Mouse (Mus musculus): Measurements from ENCODE around the gene Sptlc3. TPM values are rescaled to one million over a fixed set of nuclear protein-coding genes. Genes with fewer than 3 reads are reported as not detected.

Gene Sptlc3
- total and polyA plus RNA-seq, 3 experiments = not detected

GRCm38 (mm10) chr2:139649518-139649917, 155.8 kb downstream of the Sptlc3 start:
- Histone ChIP-seq H3K36me3 (ENCODE audit: control insufficient read depth in 1 of 2, insufficient read depth in 2 of 2, low read length in 2 of 2) (no peaks in the 10 kb centered on the region), H3K9ac (ENCODE audit: control insufficient read depth, low read depth, low read length, poor library complexity, severe bottlenecking) (no peak overlapping the region), H3K4me3 (ENCODE audit: control insufficient read depth in 1 of 2, insufficient read depth in 1 of 2, low read depth in 2 of 2, low read length in 2 of 2) (no peak overlapping the region), H3K4me1 (ENCODE audit: control insufficient read depth in 1 of 2, insufficient read depth in 2 of 2, low read length in 2 of 2) (no peaks in the 10 kb centered on the region), H3K27me3 (ENCODE audit: control insufficient read depth in 1 of 2, insufficient read depth in 2 of 2, low read length in 2 of 2) (no peaks in the 10 kb centered on the region; a peak in 2 of 4 replicates), H3K79me2 (ENCODE audit: control insufficient read depth, insufficient read depth, low read length, poor library complexity) (no peaks in the 10 kb centered on the region), H3K27ac (ENCODE audit: control insufficient read depth, low read depth, low read length) (no peak overlapping the region), H3K9me3 (replicated peaks; ENCODE audit: insufficient read depth, low read length) (no peaks in the 10 kb centered on the region)
- no peak for DNase-seq (ENCODE audit: low read depth, low spot score)
- TF ChIP-seq ETS1 (IDR thresholded peaks at IDR 0.05; ENCODE audit: low read depth, low read length) (no peak), ELF1 (IDR thresholded peaks at IDR 0.05; ENCODE audit: low read depth, low read length) (no peak), SMC3 (IDR thresholded peaks at IDR 0.05; ENCODE audit: low read depth, low read length) (no peak), JUND (IDR thresholded peaks at IDR 0.05; ENCODE audit: low read depth, low read length) (no peak)

GRCm38 (mm10) chr2:139656750-139657149, 163.0 kb downstream of the Sptlc3 start:
- H3K79me2 ChIP-seq (ENCODE audit: control insufficient read depth, insufficient read depth, low read length, poor library complexity) = no peaks in the 10 kb centered on the region
- TF ChIP-seq TCF12 (IDR thresholded peaks at IDR 0.05; ENCODE audit: low read depth, low read length) (no peak), NRF1 (IDR thresholded peaks at IDR 0.05; ENCODE audit: insufficient read depth, low read depth, low read length, poor library complexity, severe bottlenecking) (no peak), MAZ (IDR thresholded peaks at IDR 0.05; ENCODE audit: low read depth, low read length) (no peak), ZNF384 (IDR thresholded peaks at IDR 0.05; ENCODE audit: low read depth, low read length) (no peak), CTCF (IDR thresholded peaks at IDR 0.05 in 2 of 3, conservative IDR thresholded peaks at IDR 0.05 in 1 of 3; ENCODE audit: control insufficient read depth in 1 of 3, insufficient read depth in 1 of 3, low read depth in 2 of 3, low read length in 3 of 3, poor library complexity in 1 of 3, severe bottlenecking in 1 of 3) (no peak), CHD1 (IDR thresholded peaks at IDR 0.05; ENCODE audit: low read depth, low read length) (no peak), GABPA (IDR thresholded peaks at IDR 0.05; ENCODE audit: low read depth, low read length) (no peak), MYC (IDR thresholded peaks at IDR 0.05; ENCODE audit: low read depth, low read length) (no peak), POLR2AphosphoS2 (IDR thresholded peaks at IDR 0.05; ENCODE audit: low read length) (no peak)

DNA sequence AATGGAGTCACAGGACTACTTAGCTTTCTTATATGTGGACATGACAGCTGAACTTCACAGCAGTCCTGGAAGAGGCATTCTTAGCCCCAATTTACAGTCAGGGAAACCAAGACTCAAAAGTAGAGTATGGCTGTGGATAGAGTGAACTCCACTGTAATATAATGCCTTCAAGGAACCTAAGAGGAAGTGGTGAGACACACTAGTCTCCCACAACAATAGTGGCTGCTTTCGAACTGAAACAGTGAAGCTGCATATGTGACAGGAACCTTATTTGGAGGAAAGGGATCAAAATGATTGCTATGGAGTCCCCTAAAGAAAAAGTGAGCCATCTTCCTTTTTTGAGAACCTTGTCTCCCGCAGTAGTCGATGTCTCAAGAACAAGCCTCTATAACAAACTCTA, 178.1 kb downstream of the Sptlc3 start:
- DNase-seq (ENCODE audit: low read depth, low spot score) = no peak
- H3K4me1 ChIP-seq (ENCODE audit: control insufficient read depth in 1 of 2, insufficient read depth in 2 of 2, low read length in 2 of 2) = no peaks in the 10 kb centered on the region
- H3K9ac ChIP-seq (ENCODE audit: control insufficient read depth, low read depth, low read length, poor library complexity, severe bottlenecking) = no peak overlapping the region
- H3K36me3 ChIP-seq (ENCODE audit: control insufficient read depth in 1 of 2, insufficient read depth in 2 of 2, low read length in 2 of 2) = no peaks in the 10 kb centered on the region
- H3K9me3 ChIP-seq (replicated peaks; ENCODE audit: insufficient read depth, low read length) = no peaks in the 10 kb centered on the region
- TF ChIP-seq RCOR1 (IDR thresholded peaks at IDR 0.05; ENCODE audit: low read depth, low read length) (no peak), MXI1 (IDR thresholded peaks at IDR 0.05; ENCODE audit: low read depth, low read length) (no peak), MYC (IDR thresholded peaks at IDR 0.05; ENCODE audit: low read depth, low read length) (no peak), CHD2 (IDR thresholded peaks at IDR 0.05; ENCODE audit: low read length) (no peak), ZKSCAN1 (IDR thresholded peaks at IDR 0.05; ENCODE audit: low read depth, low read length) (no peak), KAT2A (conservative IDR thresholded peaks at IDR 0.05; ENCODE audit: low read depth, low read length) (no peak)
- no peaks in the 10 kb centered on the region for H3K27me3 ChIP-seq (ENCODE audit: control insufficient read depth in 1 of 2, insufficient read depth in 2 of 2, low read length in 2 of 2)
- H3K27ac ChIP-seq (ENCODE audit: control insufficient read depth, low read depth, low read length) = no peak overlapping the region
- H3K79me2 ChIP-seq (ENCODE audit: control insufficient read depth, insufficient read depth, low read length, poor library complexity) = no peaks in the 10 kb centered on the region
- H3K4me3 ChIP-seq (ENCODE audit: control insufficient read depth in 1 of 2, insufficient read depth in 1 of 2, low read depth in 2 of 2, low read length in 2 of 2) = no peak overlapping the region

More at GRCm38 (mm10) chr2:139656750-139657149, 163.0 kb downstream of the Sptlc3 start:
- no peaks in the 10 kb centered on the region; a peak in 1 of 4 replicates for H3K27me3 ChIP-seq (ENCODE audit: control insufficient read depth in 1 of 2, insufficient read depth in 2 of 2, low read length in 2 of 2)
- no peak overlapping the region for H3K4me3 ChIP-seq (ENCODE audit: control insufficient read depth in 1 of 2, insufficient read depth in 1 of 2, low read depth in 2 of 2, low read length in 2 of 2)
- H3K4me1 ChIP-seq (ENCODE audit: control insufficient read depth in 1 of 2, insufficient read depth in 2 of 2, low read length in 2 of 2) = no peaks in the 10 kb centered on the region
- H3K36me3 ChIP-seq (ENCODE audit: control insufficient read depth in 1 of 2, insufficient read depth in 2 of 2, low read length in 2 of 2) = no peaks in the 10 kb centered on the region
- no peak overlapping the region for H3K27ac ChIP-seq (ENCODE audit: control insufficient read depth, low read depth, low read length)
- no peaks in the 10 kb centered on the region for H3K9me3 ChIP-seq (replicated peaks; ENCODE audit: insufficient read depth, low read length)
- H3K9ac ChIP-seq (ENCODE audit: control insufficient read depth, low read depth, low read length, poor library complexity, severe bottlenecking) = no peak overlapping the region
- DNase-seq (ENCODE audit: low read depth, low spot score) = no peak

Measured in MEL (cell line).